Mouse (Mus musculus) liver, embryonic 15.5 days (tissue): Measurements from ENCODE around the gene Nupr1. TPM values are rescaled to one million over a fixed set of nuclear protein-coding genes. Genes with fewer than 3 reads are reported as not detected.

Source experiments
- ATAC-seq: fragments of 200-750 bp; cut with Nextera tagmentation; 2 replicates; pipeline ENCODE4 v1.8.0; 2017; ENCODE audit warnings: moderate number of reproducible peaks, mild to moderate bottlenecking, moderate library complexity; ENCODE audit not compliant: insufficient read depth
- H3K27ac ChIP-seq: fragments of 300-500 bp; sonication (generic); replicated peaks from 2 replicates; pipeline ENCODE4 v1.5.1; 2015; ENCODE audit warnings: mild to moderate bottlenecking, inconsistent platforms
- H3K27me3 ChIP-seq: fragments of 300-500 bp; sonication (generic); 2 replicates; pipeline ENCODE4 v1.6.1; 2015; ENCODE audit warnings: mild to moderate bottlenecking, inconsistent platforms
- H3K36me3 ChIP-seq: fragments of 300-500 bp; sonication (generic); replicated peaks from 2 replicates; pipeline ENCODE4 v1.6.1; 2015; ENCODE audit warnings: moderate library complexity, mild to moderate bottlenecking, inconsistent platforms
- H3K4me1 ChIP-seq: fragments of 300-500 bp; sonication (generic); replicated peaks from 2 replicates; pipeline ENCODE4 v1.6.1; 2015; ENCODE audit warnings: inconsistent platforms
- H3K4me2 ChIP-seq: fragments of 300-500 bp; sonication (generic); 2 replicates; pipeline ENCODE4 v1.6.1; 2015; ENCODE audit warnings: moderate library complexity, mild to moderate bottlenecking, inconsistent platforms
- H3K4me3 ChIP-seq: fragments of 300-500 bp; sonication (generic); replicated peaks from 2 replicates; pipeline ENCODE4 v1.5.1; 2015; ENCODE audit warnings: mild to moderate bottlenecking, inconsistent platforms
- H3K9ac ChIP-seq: fragments of 300-500 bp; sonication (generic); 2 replicates; pipeline ENCODE4 v1.6.1; 2015; ENCODE audit warnings: moderate library complexity, mild to moderate bottlenecking, inconsistent platforms
- H3K9me3 ChIP-seq: fragments of 300-500 bp; sonication (generic); replicated peaks from 2 replicates; pipeline ENCODE4 v1.6.1; 2016; ENCODE audit warnings: inconsistent platforms
- WGBS: fragments of 180-500 bp; shearing (Covaris S2); methylation state at CpG from one replicate; pipeline ENCODE4 v1.1.7; 2015; ENCODE audit warnings: mixed read lengths; ENCODE audit not compliant: insufficient replicate concordance; 5-methylcytosine and 5-hydroxymethylcytosine counted together
- polyA plus RNA-seq: library from polyadenylated mRNA; unstranded; fragments of >200 nt; fragmentation: Nextera tagmentation; extraction: Ambion mirVana; gene quantifications from 2 replicates; pipeline ENCODE4 v1.2.1, GENCODE M21; 2015

Gene Nupr1
- polyA plus RNA-seq, 1 experiment from 2014 or later = 3.7 TPM

- H3K9me3 ChIP-seq = no peaks in the 10 kb centered on the region
- 0 out of 2 replicates have a peak overlapping the region, but pooled peaks have one; percentile 3 for H3K4me2 ChIP-seq
- ATAC-seq = 0 out of 2 replicates have a peak, but pooled peaks have one; percentile 45
- H3K9ac ChIP-seq = no peak overlapping the region
- no peak overlapping the region for H3K4me3 ChIP-seq
- peaks cover 50% of the 10 kb centered on the region for H3K4me1 ChIP-seq
- WGBS = 53% methylated on average over 9 of the region's 9 CpGs
- H3K27ac ChIP-seq = no peak overlapping the region
- H3K36me3 ChIP-seq = no peaks in the 10 kb centered on the region
- H3K27me3 ChIP-seq = no peaks in the 10 kb centered on the region
Observed at GRCm38 (mm10) chr7:126621452-126622359, 9.0 kb downstream of the Nupr1 start.

- no peak for ATAC-seq
- 69% methylated on average over 10 of the region's 10 CpGs for WGBS
- no peak overlapping the region for H3K27ac ChIP-seq
- no peaks in the 10 kb centered on the region for H3K9me3 ChIP-seq
- H3K9ac ChIP-seq = no peak overlapping the region
- no peaks in the 10 kb centered on the region for H3K36me3 ChIP-seq
- H3K4me2 ChIP-seq = no peak overlapping the region
- no peaks in the 10 kb centered on the region for H3K27me3 ChIP-seq
- H3K4me1 ChIP-seq = peaks cover 36% of the 10 kb centered on the region
- H3K4me3 ChIP-seq = no peak overlapping the region
Observed at GRCm38 (mm10) chr7:126619559-126620275, 10.9 kb downstream of the Nupr1 start.

- Histone ChIP-seq H3K27ac (no peak overlapping the region), H3K4me3 (no peak overlapping the region), H3K4me2 (no peak overlapping the region), H3K27me3 (no peaks in the 10 kb centered on the region), H3K9me3 (no peaks in the 10 kb centered on the region), H3K9ac (no peak overlapping the region), H3K4me1 (peaks cover 12% of the 10 kb centered on the region), H3K36me3 (no peaks in the 10 kb centered on the region)
- WGBS = 46% methylated on average over 3 of the region's 3 CpGs
- no peak for ATAC-seq
Observed at GRCm38 (mm10) chr7:126616707-126617106, 14.0 kb downstream of the Nupr1 start.

- no peaks in the 10 kb centered on the region for H3K36me3 ChIP-seq
- H3K9ac ChIP-seq = no peak overlapping the region
- ATAC-seq = no peak
- no peak overlapping the region for H3K4me2 ChIP-seq
- H3K27ac ChIP-seq = no peak overlapping the region
- no peak overlapping the region for H3K4me3 ChIP-seq
- 63% methylated on average over 3 of the region's 3 CpGs for WGBS
- no peaks in the 10 kb centered on the region for H3K27me3 ChIP-seq
- H3K9me3 ChIP-seq = no peaks in the 10 kb centered on the region
- H3K4me1 ChIP-seq = 0 out of 2 replicates have a peak, but pooled peaks cover 3% of the 10 kb centered on the region
Observed at GRCm38 (mm10) chr7:126612736-126613135, 17.9 kb downstream of the Nupr1 start.

GRCm38 (mm10) chr7:126607796-126608195 lies 22.9 kb downstream of the Nupr1 start:
- 57% methylated on average over 5 of the region's 5 CpGs for WGBS
- no peak overlapping the region for H3K4me3 ChIP-seq
- no peak overlapping the region for H3K4me2 ChIP-seq
- 0 out of 2 replicates have a peak, but pooled peaks cover 3% of the 10 kb centered on the region for H3K4me1 ChIP-seq
- H3K9ac ChIP-seq = no peak overlapping the region
- H3K36me3 ChIP-seq = no peaks in the 10 kb centered on the region
- no peaks in the 10 kb centered on the region for H3K9me3 ChIP-seq
- ATAC-seq = no peak
- no peaks in the 10 kb centered on the region for H3K27me3 ChIP-seq
- H3K27ac ChIP-seq = no peak overlapping the region

GRCm38 (mm10) chr7:126607064-126607463 lies 23.6 kb downstream of the Nupr1 start:
- no peak overlapping the region for H3K4me3 ChIP-seq
- ATAC-seq = no peak
- 66% methylated on average over 3 of the region's 3 CpGs for WGBS
- 0 out of 2 replicates have a peak, but pooled peaks cover 3% of the 10 kb centered on the region for H3K4me1 ChIP-seq
- H3K27ac ChIP-seq = no peak overlapping the region
- H3K27me3 ChIP-seq = no peaks in the 10 kb centered on the region
- no peak overlapping the region for H3K4me2 ChIP-seq
- no peak overlapping the region for H3K9ac ChIP-seq
- H3K9me3 ChIP-seq = no peaks in the 10 kb centered on the region
- H3K36me3 ChIP-seq = no peaks in the 10 kb centered on the region

GRCm38 (mm10) chr7:126606611-126607010 lies 24.1 kb downstream of the Nupr1 start:
- H3K36me3 ChIP-seq = no peaks in the 10 kb centered on the region
- no peak overlapping the region for H3K4me3 ChIP-seq
- no peak overlapping the region for H3K27ac ChIP-seq
- H3K4me1 ChIP-seq = 0 out of 2 replicates have a peak, but pooled peaks cover 4% of the 10 kb centered on the region
- no peak overlapping the region for H3K4me2 ChIP-seq
- H3K9me3 ChIP-seq = no peaks in the 10 kb centered on the region
- no peak for ATAC-seq
- H3K27me3 ChIP-seq = no peaks in the 10 kb centered on the region
- no peak overlapping the region for H3K9ac ChIP-seq
- WGBS = 45% methylated on average over 5 of the region's 5 CpGs

GRCm38 (mm10) chr7:126602650-126603049 lies 28.0 kb downstream of the Nupr1 start:
- Histone ChIP-seq H3K4me2 (no peak overlapping the region), H3K4me3 (no peak overlapping the region), H3K4me1 (0 out of 2 replicates have a peak, but pooled peaks cover 11% of the 10 kb centered on the region), H3K9me3 (no peaks in the 10 kb centered on the region), H3K36me3 (no peaks in the 10 kb centered on the region), H3K9ac (no peak overlapping the region), H3K27me3 (no peaks in the 10 kb centered on the region), H3K27ac (no peak overlapping the region)
- 41% methylated on average over 3 of the region's 3 CpGs for WGBS
- no peak for ATAC-seq

GRCm38 (mm10) chr7:126601896-126602295 lies 28.8 kb downstream of the Nupr1 start:
- Histone ChIP-seq H3K9me3 (no peaks in the 10 kb centered on the region), H3K4me2 (no peak overlapping the region), H3K9ac (no peak overlapping the region), H3K27ac (no peak overlapping the region), H3K4me3 (no peak overlapping the region), H3K27me3 (no peaks in the 10 kb centered on the region), H3K36me3 (no peaks in the 10 kb centered on the region), H3K4me1 (0 out of 2 replicates have a peak, but pooled peaks cover 11% of the 10 kb centered on the region)
- ATAC-seq = no peak
- 20% methylated on average over 4 of the region's 5 CpGs for WGBS

- H3K27ac ChIP-seq = no peak overlapping the region
- no peak overlapping the region for H3K9ac ChIP-seq
- H3K9me3 ChIP-seq = no peaks in the 10 kb centered on the region
- H3K4me1 ChIP-seq = peaks cover 14% of the 10 kb centered on the region; the same call in 1 of the 2 replicates
- ATAC-seq = no peak
- H3K4me3 ChIP-seq = no peak overlapping the region
- WGBS = 36% methylated on average over 6 of the region's 6 CpGs
- no peaks in the 10 kb centered on the region for H3K36me3 ChIP-seq
- H3K27me3 ChIP-seq = no peaks in the 10 kb centered on the region
- H3K4me2 ChIP-seq = no peak overlapping the region
Observed at GRCm38 (mm10) chr7:126598919-126599318, 31.7 kb downstream of the Nupr1 start.

- H3K27me3 ChIP-seq = 0 out of 2 replicates have a peak, but pooled peaks cover 7% of the 10 kb centered on the region
- H3K4me2 ChIP-seq = no peak overlapping the region
- no peak overlapping the region for H3K27ac ChIP-seq
- no peaks in the 10 kb centered on the region for H3K9me3 ChIP-seq
- 15% methylated on average over 6 of the region's 6 CpGs for WGBS
- no peaks in the 10 kb centered on the region for H3K36me3 ChIP-seq
- no peak for ATAC-seq
- no peak overlapping the region for H3K4me3 ChIP-seq
- H3K4me1 ChIP-seq = peaks cover 12% of the 10 kb centered on the region; the same call in 1 of the 2 replicates
- no peak overlapping the region for H3K9ac ChIP-seq
Observed at GRCm38 (mm10) chr7:126596414-126596813, 34.2 kb downstream of the Nupr1 start.
